In genomic region chr7:130773171-130773830, GRCm38 (mm10) we compare ENCODE assay signal across 8 mouse cellular contexts. TPM values are rescaled to one million over a fixed set of nuclear protein-coding genes. Genes with fewer than 3 reads are reported as not detected.
A peak's percentile ranks its signal among the peaks of the same experiment; 100 is the strongest.
DNase-seq lines count a peak whose midpoint lies in the region; ATAC-seq and TF ChIP-seq lines count a peak whose summit lies in the region.

No protein-coding gene starts in this region.

- WGBS in liver, embryonic 12.5 days (ENCODE audit: insufficient replicate concordance) = 49% methylated on average over 11 of the region's 11 CpGs
- WGBS in small intestine, adult 2 months = 60% methylated on average over 11 of the region's 11 CpGs

- H3K4me1 ChIP-seq in testis, adult 2 months (ENCODE audit: control insufficient read depth, insufficient read depth, low read length) = peaks cover 6% of the 10 kb centered on the region
- H3K4me1 ChIP-seq in liver, embryonic 12.5 days = peaks cover 10% of the 10 kb centered on the region; the same call in 1 of the 2 replicates
- no peaks in the 10 kb centered on the region; the same call in 1 of the 2 replicates for H3K4me1 ChIP-seq in small intestine, adult 2 months (ENCODE audit: control insufficient read depth, insufficient read depth, insufficient read length, low read length)

- H3K4me2 ChIP-seq in liver, embryonic 12.5 days = no peak overlapping the region

- peak; percentile 29 to 60 for DNase-seq in cerebellum, postnatal 25 days
- no peak for DNase-seq in cerebellum, adult 9-10 months
- no peak for DNase-seq in testis, postnatal 14 days (ENCODE audit: low spot score)
- peak; percentile 30 for DNase-seq in gastrocnemius, postnatal 14 days

- peak; percentile 43; the same call in 1 of the 2 replicates for TF ChIP-seq CTCF in testis, adult 2 months (IDR thresholded peaks at IDR 0.05; ENCODE audit: control insufficient read depth, insufficient read depth, insufficient replicate concordance, low read depth, low read length)
- TF ChIP-seq CTCF in small intestine, adult 2 months (IDR thresholded peaks at IDR 0.05; ENCODE audit: extremely low read depth, insufficient read length, insufficient replicate concordance, low read depth, low read length) = peak; percentile 71; the same call in 1 of the 2 replicates

- no peak for TF ChIP-seq POLR2A in testis, adult 2 months (IDR thresholded peaks at IDR 0.05; ENCODE audit: control insufficient read depth, low read depth, low read length)
- TF ChIP-seq POLR2A in small intestine, adult 2 months (IDR thresholded peaks at IDR 0.05; ENCODE audit: low read depth, low read length) = no peak

- no peaks in the 10 kb centered on the region for H3K36me3 ChIP-seq in testis, adult 2 months (ENCODE audit: control insufficient read depth, insufficient read depth, low read length)
- no peaks in the 10 kb centered on the region for H3K36me3 ChIP-seq in liver, embryonic 12.5 days
- no peaks in the 10 kb centered on the region for H3K36me3 ChIP-seq in small intestine, adult 2 months (ENCODE audit: control insufficient read depth, insufficient read depth, low read length)

- intact Hi-C loops in gastrocnemius, postnatal 14 days (cut with DNase I; ENCODE audit: low total_unique reads) = loop anchor here (2.0 kb wide), 1 partner anchor 144 kb away; no protein-coding TSS in a partner anchor

- H3K27ac ChIP-seq in testis, adult 2 months (ENCODE audit: control insufficient read depth, insufficient read depth, low read depth, low read length) = no peak overlapping the region
- no peak overlapping the region for H3K27ac ChIP-seq in liver, embryonic 12.5 days
- no peak overlapping the region for H3K27ac ChIP-seq in small intestine, adult 2 months (ENCODE audit: insufficient read depth, low read depth, low read length)

- peak; percentile 46; the same call in 1 of the 2 replicates for ATAC-seq in liver, embryonic 12.5 days
- ATAC-seq in monocyte, adult 5-6 weeks (replicated peaks; ENCODE audit: insufficient number of reproducible peaks, low FRiP score, low TSS enrichment, poor library complexity, severe bottlenecking) = no peak; the same call in 1 of the 2 replicates

- no peak overlapping the region for H3K9ac ChIP-seq in liver, embryonic 12.5 days

- no peaks in the 10 kb centered on the region for H3K9me3 ChIP-seq in liver, embryonic 12.5 days (replicated peaks)

- no peaks in the 10 kb centered on the region for H3K27me3 ChIP-seq in testis, adult 2 months (ENCODE audit: control insufficient read depth, insufficient read depth, low read length)
- 0 out of 2 replicates have a peak, but pooled peaks cover 2% of the 10 kb centered on the region for H3K27me3 ChIP-seq in liver, embryonic 12.5 days (replicated peaks)
- H3K27me3 ChIP-seq in small intestine, adult 2 months (ENCODE audit: control insufficient read depth, insufficient read depth, low read length) = no peaks in the 10 kb centered on the region

- peak overlapping the region; percentile 22 for H3K4me3 ChIP-seq in testis, adult 2 months (ENCODE audit: control insufficient read depth, low read depth, low read length)
- no peak overlapping the region for H3K4me3 ChIP-seq in liver, embryonic 12.5 days
- no peak overlapping the region for H3K4me3 ChIP-seq in small intestine, adult 2 months (ENCODE audit: low read depth, low read length)

RNA-seq across cellular contexts. Expression of gene Btbd16, which starts 0.6 kb away (rescaled TPM):
- polyA plus RNA-seq in testis, adult 2 months (2012; rRNA removed) = 254 and 255 TPM in 2 replicates
- total RNA-seq in gastrocnemius, postnatal 14 days (2021) = under 1 TPM in 1 of 2 experiments, not detected in 1; 0.14 TPM
- not detected in 2 replicates for polyA plus RNA-seq in liver, embryonic 12.5 days (2016; fragmentation: Nextera tagmentation; extraction: Ambion mirVana)
- polyA plus RNA-seq in small intestine, adult 2 months (2012; rRNA removed) = 0.10 TPM in 1 of 2 replicates, not detected in the other
- 0.19 to 1.2 TPM in 2 of 3 replicates, not detected in the other for total RNA-seq in monocyte, adult 5-6 weeks (2017)

Comparison
In these comparisons a context has a peak if more than half of its experiments do, and no peak if none do; other contexts are left out.
1. DNase-seq: peak in cerebellum, postnatal 25 days (2 of 2) and gastrocnemius, postnatal 14 days (single experiment); none in cerebellum, adult 9-10 months (single experiment) and testis, postnatal 14 days (single experiment).
2. RNA of gene Btbd16, which starts 0.6 kb away (polyA plus RNA-seq): 254 to 255 TPM in testis, adult 2 months; 0.10 TPM in small intestine, adult 2 months and not detected in liver, embryonic 12.5 days; every median in the first group is over 100 times any median in the second.